Mouse (Mus musculus) ovary, adult 18-20 months (tissue): ENCODE results near the gene Zbtb40.
A peak's percentile ranks its signal among the peaks of the same experiment; 100 is the strongest.

ENCODE experiments used
- DNase-seq: peaks from one replicate; pipeline ENCODE4 v3.0.0; 2022; ENCODE audit warnings: low spot score, mixed read lengths

The Zbtb40 gene

GRCm38 (mm10) chr4:136977244-136977643 is 71.4 kb downstream of the Zbtb40 start:
- DNase-seq: no peak

DNA sequence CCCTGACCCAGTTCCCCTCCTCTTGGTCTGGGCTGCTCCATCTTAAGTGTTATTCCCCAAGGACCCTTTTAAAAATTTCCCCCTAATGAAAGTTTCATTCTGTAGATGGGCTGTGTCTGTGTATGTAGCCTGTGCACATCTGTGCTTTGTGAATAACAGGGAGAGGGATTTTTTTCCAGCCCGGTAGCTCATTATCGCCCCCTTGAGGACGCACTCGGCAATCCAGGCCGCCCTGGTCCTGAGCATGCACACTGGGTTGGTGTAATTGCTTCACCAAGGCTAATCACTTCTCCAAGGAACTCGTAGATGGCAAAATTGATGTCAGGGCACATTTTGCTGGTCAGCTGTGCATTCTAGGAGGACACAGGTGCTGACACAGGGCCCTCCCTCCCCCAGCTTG is 77.7 kb downstream of the Zbtb40 start:
- DNase-seq: no peak

GRCm38 (mm10) chr4:136969503-136970276 is 78.9 kb downstream of the Zbtb40 start:
- DNase-seq: no peak

GRCm38 (mm10) chr4:136969096-136969495 is 79.5 kb downstream of the Zbtb40 start:
- no peak for DNase-seq

DNA sequence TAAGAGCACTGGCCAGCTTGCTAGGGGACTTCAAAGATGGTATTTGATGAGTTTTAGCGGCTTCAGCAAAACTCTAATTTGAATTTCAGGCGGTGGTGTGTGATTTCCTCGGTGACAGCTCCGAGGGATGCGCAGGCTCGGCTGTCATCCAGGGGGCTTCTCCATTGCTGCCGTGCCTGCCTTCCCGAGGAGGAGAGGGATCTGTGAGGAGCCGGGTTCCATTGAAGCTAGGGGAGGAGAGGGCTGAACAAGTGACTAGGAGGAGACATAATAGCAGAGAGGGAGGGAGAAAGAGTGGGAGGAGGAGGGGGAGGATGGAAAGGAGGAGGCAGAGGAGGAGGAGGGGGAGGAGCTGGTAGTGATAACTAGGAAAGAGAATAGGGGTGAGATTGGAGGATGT is 81.1 kb downstream of the Zbtb40 start:
- no peak for DNase-seq

DNA sequence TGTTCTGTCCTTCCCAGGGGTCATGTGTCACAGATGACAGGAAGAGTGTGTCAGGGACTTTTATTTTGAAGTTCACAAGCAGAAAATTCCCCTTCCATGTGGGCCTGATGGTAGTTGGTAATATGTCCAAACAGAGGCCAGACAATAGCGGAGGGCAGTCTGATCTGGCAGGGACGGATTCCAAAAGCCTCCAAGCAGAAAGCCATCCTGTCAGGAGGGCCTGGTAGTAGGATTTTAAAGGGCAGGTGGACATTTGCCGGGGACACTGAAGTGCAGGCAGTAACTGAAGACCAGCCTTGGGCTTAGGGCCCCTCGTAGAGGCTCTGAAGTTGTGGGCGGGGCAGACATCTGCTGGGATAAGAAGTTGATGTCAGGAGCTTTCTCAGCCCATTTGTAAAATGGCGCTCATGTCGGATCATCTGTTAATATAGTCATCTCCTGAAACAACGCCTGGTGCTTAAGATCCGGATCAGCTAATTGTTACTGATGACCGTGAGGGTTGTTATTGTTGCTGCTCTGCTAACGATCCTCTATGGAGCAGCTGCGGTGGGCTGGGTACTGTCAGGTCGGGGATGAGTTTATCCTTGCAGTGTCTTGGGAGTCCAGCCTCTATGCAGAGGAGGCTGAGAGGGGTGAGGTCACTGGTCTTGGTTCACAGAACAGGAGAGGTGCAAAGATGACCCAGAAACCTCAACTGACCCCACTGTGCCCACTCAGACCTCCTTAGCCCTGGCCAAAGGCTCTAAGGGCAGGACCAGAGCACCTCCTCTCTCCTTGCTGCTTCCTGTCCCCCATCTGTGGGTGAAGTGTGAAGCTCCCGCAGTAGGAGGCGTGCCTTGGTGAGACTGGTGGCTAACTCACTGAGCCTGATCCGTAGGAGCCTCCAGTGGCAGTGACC is 81.9 kb downstream of the Zbtb40 start:
- DNase-seq: no peak

GRCm38 (mm10) chr4:136964990-136965421 is 83.6 kb downstream of the Zbtb40 start:
- no peak for DNase-seq

GRCm38 (mm10) chr4:136962447-136962846 is 86.2 kb downstream of the Zbtb40 start:
- no peak for DNase-seq

GRCm38 (mm10) chr4:136961642-136962285 is 86.8 kb downstream of the Zbtb40 start:
- DNase-seq: no peak

- no peak for DNase-seq
Measured at GRCm38 (mm10) chr4:136960581-136960980, 88.0 kb downstream of the Zbtb40 start.

GRCm38 (mm10) chr4:136960068-136960467 is 88.5 kb downstream of the Zbtb40 start:
- peak; percentile 55 for DNase-seq

GRCm38 (mm10) chr4:136956751-136957446 is 91.7 kb downstream of the Zbtb40 start, which contains the start of gene Epha8:
Epha8 (minus strand) TSS chr4:136956816.
- DNase-seq: no peak

GRCm38 (mm10) chr4:136954562-136954961 is 94.0 kb downstream of the Zbtb40 start:
- no peak for DNase-seq

GRCm38 (mm10) chr4:136949266-136949989 is 99.2 kb downstream of the Zbtb40 start:
- no peak for DNase-seq

DNA sequence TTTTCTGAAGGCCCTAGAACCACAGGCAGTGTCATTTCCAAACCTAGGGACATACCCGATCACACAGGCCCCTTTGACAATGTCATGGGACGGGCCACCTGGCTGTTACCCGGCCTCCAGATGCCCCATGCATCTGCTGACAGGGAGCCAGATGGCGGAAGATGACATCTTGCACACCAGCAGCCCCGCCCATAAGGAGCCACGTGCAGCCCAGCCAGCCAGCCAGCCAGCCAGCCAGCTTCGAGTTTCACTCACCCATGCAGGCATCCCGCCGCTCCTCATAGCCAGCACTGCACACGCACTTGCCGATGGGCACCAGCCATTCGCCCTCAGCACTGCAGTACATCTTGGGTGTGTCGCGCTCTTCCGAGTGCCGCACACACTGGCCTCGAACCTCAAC is 103.2 kb downstream of the Zbtb40 start:
- no peak for DNase-seq

- no peak for DNase-seq
Measured at GRCm38 (mm10) chr4:136944558-136945350, 103.8 kb downstream of the Zbtb40 start.

DNA sequence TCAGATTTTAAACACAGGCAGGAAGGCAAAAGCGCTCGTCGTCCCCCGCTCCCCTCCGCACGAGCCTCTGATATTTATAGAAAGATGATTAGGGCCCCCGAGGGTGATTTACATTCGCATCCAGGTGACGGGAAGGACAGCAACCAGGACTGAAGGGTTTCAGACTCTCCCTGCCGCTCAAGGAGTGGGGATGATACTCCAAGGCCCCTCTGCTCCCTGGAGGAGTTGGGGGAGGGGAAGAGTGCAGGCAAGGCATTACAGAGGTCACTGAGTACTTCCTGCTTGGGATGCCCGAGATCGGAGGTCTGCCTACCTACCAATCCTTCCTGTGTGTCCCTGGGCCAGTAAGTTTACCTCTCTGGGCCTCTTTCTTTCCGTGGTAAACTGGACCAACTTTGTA is 105.4 kb downstream of the Zbtb40 start:
- DNase-seq: no peak

DNA sequence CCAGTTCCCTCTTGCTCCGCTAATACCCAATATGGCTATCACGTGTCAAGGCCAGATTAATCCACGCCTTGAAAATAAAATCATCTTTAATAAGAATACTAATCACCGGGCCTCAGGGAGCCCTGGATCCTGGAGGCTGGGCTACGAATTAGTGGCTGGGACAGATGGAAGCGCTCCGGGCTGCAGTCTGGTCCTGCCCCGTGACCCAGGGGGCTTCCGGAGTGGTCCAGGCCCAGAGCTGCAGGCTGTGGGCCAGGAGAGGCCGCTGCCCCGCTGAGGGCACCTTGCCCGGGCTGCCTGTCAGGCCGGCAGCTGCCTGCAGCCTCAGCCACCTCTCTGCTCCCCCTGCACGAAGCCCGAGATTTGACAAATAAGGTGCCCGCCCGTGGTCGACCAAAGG is 105.8 kb downstream of the Zbtb40 start:
- DNase-seq: no peak

- no peak for DNase-seq
Measured at GRCm38 (mm10) chr4:136937935-136938334, 110.7 kb downstream of the Zbtb40 start.

- no peak for DNase-seq
Measured at GRCm38 (mm10) chr4:136937344-136937743, 111.3 kb downstream of the Zbtb40 start.
